Mouse (Mus musculus) spleen, postnatal 10 days (tissue): Measurements from ENCODE around the gene Slc35f5.
"Not testable (repeated sequence)": the region's sequence is repeated elsewhere in the genome, so short reads cannot be mapped to it uniquely, and the experiment has no call there.

Source experiments
- DNase-seq, 2 experiments: peaks; one replicate each; pipeline ENCODE4 v3.0.0; 2021 to 2022; ENCODE audit warnings: low spot score in 2 of 2

Slc35f5 gene

DNA sequence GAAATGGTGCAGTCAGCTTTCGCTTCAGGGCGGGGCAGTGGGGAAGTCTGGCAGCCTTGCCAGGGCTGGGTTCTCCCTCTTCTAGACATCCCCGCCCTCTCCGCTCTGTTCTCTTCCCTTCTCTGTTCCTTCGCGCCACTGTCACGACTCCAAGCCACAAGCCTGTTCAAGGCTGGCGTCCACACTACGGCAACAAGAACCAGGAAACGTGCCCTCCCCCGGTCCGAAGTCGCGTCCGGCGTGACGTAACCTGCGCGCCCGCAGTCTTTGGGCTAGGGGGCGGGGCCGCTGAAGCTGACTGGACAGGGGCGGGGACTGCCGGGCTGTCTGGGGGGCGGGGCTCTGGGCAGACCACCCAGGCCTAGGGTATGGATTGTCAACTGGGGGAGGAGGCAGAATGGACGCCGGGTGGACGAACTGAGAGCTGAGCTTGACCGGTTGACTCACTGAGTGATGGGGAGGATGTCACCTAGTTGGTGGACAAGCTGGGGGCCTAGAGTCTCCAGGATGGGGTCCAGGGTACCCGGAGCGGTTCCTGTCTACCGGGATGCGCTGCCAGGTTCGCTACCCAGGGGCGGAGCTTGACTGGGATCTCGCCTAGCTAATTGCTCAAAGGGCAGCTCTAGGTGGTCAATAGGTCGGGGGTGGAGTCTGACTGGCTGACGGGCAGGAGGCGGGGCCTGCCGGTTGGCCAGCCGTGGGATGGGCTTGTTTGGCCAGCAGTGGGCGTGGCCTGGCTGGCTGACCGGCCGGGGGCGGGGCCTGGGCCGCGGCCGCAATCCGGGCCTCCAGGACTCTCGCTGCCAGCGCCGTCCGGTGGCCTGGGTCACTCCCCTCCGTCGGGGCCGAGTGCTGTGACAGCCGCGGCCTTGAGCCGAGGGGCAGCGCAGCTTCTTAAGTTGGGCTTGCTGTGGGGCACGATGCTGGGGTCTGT is at the start of gene Slc35f5:
Gene Slc35f5 (plus strand): TSS at position 337 of the 934 bp plus-strand sequence.
- DNase-seq: peak; percentile 81 to 91

DNA sequence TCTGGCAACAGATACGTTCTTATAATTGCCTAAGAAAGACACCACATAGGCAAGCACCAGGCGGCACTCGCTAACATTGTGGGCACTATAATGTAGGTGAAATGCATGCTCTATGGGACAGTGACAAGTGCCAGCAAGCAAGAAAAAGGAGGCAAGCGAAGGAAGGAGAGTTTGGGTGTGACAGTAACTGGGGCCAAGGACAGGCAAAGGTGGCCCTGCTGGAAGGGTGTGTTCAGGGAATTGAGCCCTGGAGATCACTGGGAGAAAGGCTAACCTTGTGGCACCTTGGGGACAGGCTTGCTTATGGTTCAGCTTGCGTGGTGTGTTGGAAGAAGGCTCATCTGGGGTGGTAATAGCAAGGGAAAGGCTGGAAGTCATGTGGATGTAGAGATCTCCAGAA is 45.7 kb upstream of the Slc35f5 start:
- no peak for DNase-seq

DNA sequence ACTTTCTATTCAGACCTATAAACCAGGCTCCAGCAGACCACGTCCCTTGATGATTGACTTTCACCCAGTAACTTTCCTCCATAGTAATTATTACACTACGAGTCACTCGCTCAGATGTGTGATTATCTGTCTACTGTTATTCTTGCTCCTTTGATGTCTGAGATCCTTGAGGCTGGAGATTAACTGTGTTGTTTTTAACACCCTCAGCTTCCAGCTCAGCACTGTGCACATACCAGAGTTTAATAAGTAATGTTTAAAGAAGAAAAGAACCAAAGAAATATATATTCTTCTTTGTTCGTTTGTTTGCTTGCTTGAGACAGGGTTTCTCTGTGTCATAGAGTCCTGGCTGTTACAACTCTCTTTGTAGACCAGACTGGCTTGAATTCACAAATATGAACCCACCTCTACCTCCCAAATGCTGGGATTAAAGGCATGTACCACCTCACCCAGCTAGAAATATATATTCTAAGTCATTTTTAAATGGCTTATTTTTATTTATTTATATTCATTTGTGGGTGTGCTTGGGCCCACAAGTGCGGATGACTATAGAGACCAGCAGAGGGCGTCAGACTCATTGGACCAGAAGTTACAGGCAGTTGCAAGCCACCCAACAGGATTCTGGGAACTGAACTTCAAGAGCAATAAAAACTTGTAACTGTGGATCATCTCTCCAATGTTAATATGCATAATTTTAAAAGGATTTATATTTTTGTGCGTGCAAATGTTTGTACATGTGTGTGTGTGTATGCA is 43.3 kb upstream of the Slc35f5 start:
- DNase-seq: no peak

DNA sequence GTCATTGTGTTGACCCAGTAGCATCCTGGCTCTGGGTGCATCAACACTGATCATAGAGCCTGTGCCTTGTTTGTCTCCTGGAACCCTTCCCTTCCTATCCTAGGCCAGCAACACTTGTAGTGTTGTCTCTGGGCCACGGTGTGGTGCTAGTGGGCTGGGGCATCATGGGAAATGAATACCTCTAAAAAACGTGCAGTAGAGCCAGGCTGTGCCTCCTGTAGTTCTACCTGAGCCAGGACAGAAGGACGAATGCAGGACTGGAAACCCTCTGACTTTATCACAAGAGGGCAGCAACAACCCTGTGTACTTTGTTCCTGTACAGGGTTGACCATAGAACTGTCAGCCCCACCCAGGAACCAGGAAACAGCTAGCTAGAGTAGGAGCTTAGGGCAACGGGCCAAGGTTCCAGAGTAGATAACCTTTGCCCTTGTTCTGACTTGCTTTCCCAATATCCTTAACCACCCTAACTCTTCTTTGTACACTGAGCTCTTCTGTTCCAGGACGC is 41.2 kb upstream of the Slc35f5 start:
- peak in 1 of 2 experiments; percentile 22 for DNase-seq

DNA sequence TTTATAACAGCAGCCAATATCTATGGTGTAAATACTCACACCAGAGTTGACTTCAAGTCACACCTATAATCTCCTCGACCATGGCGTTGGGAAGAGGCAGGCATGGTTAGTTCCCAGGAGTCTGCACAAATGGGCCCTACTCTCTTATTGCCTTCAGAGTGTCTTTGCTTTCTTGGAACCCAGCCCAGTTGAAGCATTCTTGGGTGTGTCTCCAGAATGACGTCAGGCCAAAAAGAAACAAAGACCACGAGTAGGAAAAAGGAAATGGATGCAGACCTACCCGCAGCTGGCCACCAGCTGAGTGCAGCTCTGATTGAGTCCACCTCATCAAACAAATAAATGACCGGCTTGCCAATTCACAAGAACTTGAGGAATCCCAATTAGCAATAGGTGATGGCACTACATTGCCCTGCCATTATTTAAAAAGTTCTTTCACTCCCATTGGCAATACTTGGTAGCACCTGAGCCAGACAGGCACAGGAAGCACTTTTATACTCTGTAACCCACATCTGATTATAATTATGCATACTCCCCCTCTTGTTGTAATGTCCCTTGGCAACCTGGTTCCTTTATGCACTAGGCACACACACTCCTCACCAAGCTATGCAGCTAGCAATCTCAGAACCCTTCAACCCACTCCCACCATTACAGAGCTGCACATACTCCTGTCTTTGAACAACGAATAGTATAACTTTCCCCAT is 34.3 kb upstream of the Slc35f5 start:
- no peak for DNase-seq

DNA sequence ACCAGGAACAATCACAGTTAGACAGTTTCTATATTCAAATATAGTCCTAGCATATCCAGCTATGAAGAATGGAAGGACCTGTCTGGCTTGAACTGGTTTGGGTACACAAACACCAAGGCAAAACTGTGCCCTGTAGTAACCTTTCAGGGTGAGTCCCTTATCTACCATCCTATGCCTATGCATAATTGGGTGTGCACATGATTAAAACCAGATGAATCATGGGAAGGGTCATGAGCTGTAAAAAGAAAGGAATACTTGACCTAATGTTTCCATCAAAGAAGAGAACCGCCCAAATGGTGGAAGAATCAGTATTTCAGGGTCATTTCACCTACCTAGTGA is 33.8 kb upstream of the Slc35f5 start:
- DNase-seq: no peak

DNA sequence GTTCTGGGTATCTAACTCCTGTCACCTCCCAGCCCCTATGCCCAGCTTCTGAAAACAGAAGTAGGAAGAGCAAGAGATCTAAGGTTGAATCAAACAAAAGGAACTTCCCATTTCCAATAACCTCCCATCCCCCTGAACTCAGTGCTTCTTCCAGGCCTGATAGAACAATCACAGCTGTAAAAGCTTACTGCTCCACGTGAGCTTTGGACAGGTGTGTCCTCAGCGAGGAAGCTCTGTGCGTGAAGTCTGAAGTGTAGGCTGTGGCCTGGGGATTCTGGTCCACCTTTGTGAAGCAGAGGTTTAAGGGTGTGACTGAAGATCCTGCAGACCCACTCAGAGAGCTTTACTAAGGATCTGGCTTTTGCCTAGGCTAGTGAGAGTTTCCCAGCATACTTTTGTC is 33.0 kb upstream of the Slc35f5 start:
- no peak for DNase-seq

DNA sequence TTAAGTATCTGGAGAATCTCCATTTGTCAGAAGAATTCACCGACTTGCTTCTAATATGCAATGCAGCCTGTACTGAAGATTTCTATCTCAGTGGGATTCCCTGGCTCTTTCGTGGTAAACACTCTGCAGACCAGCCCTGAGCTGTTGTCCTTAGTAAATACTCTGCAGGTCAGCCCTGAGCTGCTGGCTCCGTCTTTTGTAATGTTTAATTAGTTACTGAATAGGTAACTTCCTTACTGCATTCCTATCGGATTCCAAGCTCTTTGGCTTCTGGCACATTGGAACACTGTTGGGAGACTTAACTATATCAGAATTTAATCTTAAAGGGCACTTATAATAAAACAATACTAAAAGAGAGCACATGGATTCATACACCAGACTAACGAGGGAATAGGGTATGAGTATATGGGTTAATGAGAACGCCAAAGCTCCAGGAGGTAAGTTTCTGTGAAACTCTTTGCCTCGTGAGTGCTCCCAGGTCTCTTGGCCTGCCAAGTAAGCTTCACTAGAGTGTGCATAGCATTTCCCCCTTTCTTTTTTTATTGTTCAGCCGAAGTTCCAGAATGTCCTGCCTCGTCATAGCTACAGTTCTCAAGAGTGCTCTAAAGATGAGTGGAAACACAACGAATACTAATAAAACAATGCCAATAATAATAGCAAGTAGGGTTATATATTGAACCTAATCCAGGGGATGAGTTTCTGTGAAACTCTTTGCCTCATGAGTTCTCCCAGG is 27.0 kb upstream of the Slc35f5 start:
- DNase-seq: not testable (repeated sequence)

DNA sequence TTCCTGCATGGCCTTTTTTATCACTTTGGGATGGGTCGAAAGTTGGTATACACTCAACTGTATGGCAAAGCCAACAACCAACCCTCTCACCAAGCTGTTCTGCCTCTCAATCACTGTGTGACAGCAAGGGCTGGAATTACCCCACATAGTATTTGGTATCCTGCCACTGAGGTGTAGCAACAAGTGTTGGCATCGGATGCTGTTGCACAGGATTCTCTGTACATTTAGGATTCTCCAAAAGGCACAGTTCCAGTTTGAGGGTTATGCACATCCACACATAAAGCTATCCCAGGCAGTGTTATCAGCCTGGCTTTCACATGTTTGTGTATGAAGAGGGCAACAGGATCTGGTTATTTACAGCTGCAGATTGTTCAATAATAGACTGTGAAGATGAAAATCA is 23.3 kb upstream of the Slc35f5 start:
- DNase-seq: no peak

DNA sequence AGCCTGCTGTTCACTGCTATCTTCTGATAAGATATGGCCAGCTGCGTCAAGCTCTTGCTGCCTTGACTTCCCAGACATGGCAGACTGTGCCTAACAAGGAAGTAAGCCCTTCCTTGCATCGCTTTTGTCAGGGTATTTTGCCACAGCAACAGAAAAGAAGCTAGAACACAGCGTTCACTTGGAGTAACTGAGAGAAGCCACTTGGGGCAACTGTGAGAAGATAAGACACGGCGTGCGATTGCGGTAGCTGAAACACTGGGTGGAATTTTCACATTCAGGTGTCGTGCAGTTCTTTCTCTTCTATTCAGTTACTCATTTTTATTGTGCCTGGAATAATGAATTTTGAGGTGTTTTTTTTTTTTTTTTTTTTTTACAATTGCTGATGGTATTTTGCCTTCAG is 22.6 kb upstream of the Slc35f5 start:
- no peak for DNase-seq

DNA sequence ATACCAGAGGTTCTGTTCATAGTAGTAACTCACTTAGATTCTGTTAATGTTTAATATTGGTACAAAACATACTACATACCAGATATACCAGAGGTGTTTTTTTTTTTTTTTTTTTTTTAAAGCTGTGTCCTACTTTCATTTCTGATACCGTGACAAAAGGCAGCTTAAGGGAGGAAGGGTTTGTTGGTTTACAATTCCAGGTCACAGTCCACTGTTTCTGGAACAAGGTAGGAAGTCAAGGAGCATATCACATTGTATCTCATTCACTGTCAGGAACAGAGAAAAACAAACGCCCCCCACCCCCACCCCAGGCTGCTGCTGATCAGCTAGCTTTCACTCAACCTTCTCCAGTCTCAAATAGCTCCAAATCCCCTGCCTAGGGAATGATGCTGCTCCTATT is 21.1 kb upstream of the Slc35f5 start:
- no peak for DNase-seq

DNA sequence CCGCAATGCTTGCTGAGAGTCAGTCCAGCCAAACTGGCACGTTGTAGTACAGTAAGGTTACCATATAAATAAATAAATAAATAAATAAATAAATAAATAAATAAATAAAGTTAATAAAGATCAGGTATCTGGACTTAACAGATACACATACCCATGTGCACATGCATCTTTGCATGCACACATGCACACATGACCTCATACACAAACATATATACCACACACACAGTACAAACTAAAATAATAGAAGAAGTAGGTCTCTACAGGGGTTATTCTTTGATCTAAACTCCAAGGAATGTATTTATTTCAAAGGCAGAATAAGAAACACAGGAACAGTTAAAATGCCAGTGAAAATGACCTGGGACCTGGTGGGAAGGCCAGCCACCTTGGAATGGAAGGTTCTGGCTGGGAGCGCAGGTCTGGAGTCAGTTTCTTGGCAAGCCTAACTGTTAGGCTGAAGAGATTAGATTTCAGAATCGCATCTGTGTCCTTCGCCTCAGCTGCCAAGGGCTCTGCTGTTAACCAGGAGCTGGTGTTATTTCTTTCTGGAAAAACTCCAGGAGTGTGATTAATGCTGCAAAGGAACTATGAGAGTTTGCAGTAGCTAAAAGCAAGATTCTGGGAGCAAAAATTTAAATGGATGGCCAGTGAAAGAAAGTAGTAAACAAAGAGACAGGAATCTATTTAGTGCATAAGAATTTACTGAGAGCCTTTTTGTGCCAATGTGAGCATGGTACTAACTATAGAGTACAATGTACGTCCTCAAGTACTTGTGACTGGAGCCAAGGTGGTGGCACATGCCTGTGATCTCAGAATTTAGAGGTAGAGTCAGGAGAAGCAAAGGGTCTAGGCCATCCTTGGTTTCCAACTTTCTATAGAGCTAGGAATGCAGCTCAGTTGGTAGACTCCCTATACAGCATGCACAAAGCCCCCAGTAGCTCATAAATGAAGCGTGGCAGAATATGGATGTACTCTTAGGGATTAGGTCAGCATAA is 18.1 kb upstream of the Slc35f5 start:
- DNase-seq: no peak

DNA sequence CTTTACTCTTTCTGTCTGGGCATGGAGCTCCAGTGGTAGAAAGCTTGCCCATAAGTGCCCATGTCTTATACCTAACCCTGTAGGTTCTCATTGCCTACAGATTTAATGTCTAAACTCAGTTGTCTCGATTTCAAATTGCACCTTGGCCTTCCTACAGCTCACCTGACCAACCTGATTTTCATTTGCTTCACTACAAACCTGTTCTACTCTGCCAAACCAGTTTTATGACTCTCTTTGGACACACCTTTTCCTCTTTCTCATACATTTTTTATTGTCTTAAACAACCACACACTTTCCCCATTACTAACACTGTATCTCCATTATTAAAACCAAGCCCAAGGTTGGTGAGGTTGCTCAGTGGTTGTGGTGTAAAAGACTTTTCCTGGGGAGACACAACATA is 10.5 kb upstream of the Slc35f5 start:
- DNase-seq: no peak

DNA sequence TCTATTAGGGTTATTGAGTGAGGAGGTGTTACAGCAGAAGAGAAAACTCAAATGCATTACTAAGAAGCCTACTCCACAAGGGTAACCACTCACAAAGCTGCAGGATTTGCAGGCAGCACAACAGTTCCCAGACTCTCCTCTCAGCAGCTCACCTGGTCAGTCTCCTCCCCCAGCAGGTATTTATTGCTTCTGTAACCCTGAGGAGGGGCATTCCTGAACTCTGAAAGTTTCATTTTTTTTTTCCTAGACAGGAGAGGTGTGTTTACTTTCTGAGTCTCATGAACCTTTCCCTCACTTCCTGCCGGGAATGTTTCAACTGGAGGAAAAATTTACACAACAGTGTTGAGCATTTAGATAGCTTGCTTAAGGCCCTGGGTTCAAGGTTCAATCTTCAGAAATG is 10.0 kb upstream of the Slc35f5 start:
- no peak for DNase-seq

DNA sequence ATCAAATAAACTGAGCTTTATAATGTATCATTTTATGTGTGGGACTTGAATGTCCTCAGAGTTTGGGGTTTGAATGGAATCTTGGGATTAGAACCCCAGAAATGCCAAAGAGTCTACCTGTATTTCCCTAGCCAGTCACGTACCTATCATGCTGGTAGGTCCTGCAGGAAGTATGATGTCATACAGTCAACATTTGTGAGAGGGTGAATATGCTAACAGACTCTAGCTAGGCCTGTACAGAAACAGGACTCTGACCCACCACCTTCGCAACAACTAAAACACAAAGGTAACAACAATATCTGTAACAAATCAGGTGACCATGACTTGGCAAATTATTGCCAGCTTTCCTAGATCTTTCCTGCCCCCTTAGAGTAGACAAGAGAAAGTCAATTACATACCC is 8.8 kb upstream of the Slc35f5 start:
- DNase-seq: no peak

DNA sequence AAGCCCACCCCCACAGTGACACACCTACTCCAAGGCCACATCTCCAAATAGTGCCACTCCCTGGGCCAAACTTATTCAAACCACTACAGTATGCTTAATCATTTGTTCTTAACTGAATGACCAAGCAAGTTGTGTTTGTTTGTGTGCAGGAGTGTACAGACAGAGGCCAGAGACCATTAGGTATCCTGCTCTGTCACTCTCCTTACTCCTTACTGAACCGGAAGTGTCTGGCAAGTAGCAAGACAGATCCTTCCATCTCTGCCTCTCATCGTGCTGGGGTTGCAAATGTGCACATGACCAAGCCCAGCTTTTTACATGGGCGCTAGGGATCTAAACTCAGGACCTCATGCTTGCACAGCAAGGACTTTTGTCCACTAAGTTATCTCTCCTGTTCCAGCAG is 1.1 kb upstream of the Slc35f5 start:
- no peak for DNase-seq

DNA sequence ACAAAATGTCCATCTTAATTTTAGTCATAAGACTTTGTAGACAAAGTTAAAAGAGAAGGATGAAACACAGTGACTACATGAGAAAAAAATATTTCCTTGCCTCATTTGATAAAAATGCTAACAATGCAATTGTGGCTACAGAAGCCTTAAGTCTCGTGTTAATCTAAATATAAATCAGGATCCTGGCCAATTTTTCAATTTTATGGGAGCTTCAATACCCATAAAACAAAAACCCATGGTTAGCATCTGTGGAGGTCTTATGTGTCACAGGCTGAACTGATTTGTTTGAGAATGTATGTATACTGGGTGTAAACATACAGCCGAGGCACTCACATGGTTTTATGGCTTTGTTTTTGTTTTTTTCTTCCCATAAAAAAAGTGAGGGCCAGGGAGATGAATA is 674 bp upstream of the Slc35f5 start:
- DNase-seq: no peak

DNA sequence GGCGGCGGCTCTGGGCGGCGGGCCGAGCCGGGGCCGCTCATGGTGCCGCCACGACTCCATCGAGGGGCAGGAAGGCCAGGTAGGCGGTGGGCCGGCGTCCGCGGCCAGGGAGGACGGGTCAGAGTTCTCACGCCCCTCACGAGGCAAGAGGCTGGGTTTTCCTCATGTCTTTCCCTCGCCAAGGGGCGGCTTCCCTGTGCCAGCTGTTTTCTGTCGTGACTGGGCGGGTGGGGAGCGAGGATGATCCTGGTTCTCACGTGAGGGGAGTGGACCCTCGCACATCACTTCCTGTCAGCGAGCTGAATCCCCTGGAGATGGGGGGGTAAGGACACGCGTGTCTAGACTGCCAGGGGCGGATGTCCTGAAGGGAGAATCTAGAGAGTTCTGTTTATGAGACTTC is 811 bp downstream of the Slc35f5 start:
- no peak for DNase-seq

DNA sequence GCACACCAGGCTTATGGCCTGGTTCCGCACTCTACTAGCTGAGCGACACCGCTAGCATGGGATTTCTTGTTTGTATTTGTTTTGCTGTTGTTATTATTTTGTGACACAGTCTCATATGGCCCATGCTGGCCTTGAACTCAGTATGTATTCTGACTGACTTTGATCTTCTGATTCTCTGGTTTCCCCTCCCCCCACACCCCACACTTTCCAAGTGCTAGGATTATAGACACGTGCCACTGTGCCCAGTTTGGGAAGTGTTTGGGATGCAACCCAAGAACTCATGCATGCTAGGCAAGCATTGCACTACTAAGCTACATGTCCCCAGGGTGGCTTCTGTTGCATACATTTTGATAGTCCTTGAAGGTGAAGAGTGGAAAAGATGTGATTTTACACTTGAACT is 1.4 kb downstream of the Slc35f5 start:
- no peak for DNase-seq

DNA sequence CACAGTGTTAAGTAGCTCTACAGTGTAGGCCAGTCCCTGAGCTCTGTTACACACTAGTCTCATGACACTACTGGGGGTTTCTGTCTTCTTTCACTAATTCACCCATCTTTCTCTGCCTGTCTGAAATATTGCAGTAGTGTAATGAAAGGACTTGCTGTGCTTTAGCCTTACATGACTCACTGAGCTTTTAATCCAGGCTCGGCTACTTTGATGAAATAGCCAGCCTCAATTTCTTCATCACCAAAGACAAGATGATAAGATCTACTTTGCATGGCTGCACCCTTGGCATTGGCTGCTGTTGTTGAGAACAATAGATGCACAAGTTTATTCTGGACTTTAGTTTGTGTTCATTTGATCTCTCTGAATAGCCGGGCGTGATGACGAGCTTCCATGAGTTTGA is 7.7 kb downstream of the Slc35f5 start:
- DNase-seq: no peak
